Mouse (Mus musculus): Measurements from ENCODE around the gene Mettl13. TPM values are rescaled to one million over a fixed set of nuclear protein-coding genes. Genes with fewer than 3 reads are reported as not detected.

Mettl13 gene
- total RNA-seq, 2 experiments from 2014 or later = 4.6 to 4.9 TPM

DNA sequence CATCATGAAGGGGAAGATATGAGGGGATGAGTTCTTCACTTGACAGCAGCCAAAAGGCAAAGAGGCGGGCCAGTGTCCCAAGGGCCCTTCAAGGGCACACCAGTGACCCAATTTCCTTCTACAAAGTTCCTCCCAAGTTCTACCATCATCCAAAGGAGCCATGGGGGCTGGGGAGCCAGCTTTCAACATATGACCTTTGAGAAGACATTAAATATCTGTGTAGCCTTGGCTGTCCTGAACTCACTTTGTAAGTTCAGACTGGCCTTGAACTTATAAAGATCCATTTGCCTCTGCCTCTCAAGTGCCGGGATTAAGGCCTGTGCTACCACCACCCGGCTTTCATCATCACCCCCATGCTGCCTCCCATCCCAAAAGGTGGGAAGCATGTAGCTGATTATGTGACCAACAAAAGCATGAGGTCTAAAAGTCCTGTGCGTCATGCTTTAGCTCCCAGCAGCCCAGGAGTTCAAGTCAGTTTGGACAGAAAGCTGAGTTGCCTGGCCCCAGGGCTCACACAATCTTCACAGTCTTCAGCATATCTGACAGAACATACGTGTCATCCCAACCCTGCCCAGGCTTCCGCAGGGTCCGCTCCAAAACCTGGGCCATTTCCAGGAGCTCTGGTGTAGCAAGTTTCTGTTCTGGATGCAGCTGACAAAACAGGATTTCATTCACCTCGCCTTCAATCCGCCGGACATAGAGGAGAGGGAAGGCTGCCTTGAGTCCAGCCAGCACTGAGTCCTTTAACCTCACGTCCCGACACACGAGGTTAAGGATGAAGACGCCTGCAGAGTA is 14.4 kb downstream of the Mettl13 start:
- DNase-seq = no peak

- no peak for DNase-seq
Observed at GRCm38 (mm10) chr1:162532330-162532729, 16.0 kb downstream of the Mettl13 start.

- DNase-seq = no peak
Observed at GRCm38 (mm10) chr1:162531584-162531983, 16.8 kb downstream of the Mettl13 start.

DNA sequence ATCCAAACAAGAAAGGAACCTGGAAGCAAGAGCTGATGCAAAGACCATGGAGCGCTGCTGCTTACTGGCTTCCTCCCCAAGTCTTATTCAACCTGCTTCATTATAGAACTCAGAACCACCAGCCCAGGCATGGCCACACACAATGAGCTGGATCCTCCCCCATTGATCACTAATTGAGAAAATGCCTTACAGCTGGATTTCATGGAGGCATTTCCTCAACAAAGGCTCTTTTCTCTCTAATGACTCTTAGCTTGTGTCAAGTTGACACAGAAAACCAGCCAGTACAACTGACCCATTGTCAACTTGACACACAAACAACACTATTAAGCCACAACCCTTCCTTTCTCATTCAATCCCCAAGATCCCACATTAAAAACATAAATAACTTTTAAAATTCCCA is 17.7 kb downstream of the Mettl13 start:
- no peak for DNase-seq

DNA sequence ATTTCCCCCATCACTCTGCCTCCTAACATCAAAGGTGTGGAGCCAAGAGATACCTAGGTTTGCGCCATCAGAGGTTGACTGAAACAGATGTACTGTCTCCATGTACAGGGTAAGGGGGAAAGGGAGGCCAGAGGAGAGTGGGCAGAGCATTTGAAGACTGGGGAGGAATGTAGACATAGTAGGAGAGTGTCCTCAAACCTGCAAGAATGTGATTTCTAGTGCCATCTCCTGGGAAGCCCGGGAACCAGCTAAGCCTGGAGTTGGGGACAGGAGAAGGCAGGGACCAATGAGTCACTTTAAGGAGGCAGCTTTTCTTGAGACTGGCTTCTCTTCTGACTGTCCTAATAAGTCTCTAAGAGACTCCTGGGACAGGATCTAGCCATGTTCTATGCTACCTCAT is 18.7 kb downstream of the Mettl13 start:
- no peak for DNase-seq

DNA sequence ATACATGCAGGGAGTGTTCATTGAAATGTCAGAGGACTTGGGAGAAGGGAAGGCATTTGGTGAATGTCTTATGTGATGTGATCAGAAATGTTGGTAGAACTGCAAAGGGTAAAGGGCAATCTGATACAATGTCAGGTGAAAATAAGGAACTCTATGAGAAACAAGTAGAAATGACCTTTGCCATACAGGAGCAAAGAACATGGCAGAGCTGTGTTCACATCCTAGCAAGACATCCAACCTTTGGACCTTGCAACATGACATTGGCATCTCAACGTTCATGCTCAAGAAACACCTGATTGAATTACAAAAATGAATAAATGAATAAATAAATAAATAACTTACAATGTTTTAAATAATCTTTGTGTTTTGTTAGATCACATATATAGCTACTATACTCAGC is 33.2 kb downstream of the Mettl13 start:
- no peak for DNase-seq

- DNase-seq = peak in 1 of 2 experiments; percentile 11
Observed at GRCm38 (mm10) chr1:162510013-162510356, 38.4 kb downstream of the Mettl13 start.

- DNase-seq = peak; percentile 69 to 83
Observed at GRCm38 (mm10) chr1:162509329-162510012, 38.9 kb downstream of the Mettl13 start.

DNA sequence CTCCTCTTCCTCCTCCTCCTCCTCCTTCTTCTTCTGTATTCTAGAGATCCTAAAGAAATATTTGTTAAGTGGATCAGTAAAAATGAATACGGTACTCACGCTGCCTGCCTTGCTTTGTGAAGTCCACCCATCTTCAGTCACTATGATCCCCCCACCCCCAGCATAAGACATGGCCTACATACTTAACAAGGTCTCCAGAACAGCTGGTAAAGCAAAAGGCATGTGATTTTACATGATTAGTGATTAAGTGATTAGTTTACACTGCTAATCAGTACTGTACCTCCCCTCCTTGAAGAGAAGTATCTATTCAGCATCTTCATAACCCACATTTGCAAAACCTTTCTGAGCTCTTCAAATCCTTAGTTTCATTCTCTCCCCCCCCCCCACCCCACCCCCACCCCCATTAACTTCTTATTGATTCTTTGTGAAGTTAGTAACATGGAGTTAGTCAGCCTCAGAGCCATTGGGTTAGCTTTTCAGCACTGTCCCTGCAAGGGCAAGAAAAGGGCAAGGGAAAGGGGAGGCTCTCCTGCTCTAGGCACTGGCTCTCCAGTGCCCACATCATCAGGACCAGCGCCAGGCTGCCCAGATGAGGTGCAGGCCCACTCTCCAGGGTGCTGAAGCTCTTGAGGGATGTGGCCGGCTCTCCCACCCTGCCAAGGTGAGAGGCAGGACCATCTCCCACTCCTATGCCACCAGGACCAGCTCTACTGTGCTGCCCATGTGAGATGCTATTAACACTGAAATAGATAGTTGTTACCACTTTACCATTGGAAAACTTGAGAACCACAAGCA is 39.9 kb downstream of the Mettl13 start:
- peak in 1 of 2 experiments; percentile 6 for DNase-seq

GRCm38 (mm10) chr1:162506516-162506915 is 41.8 kb downstream of the Mettl13 start:
- no peak for DNase-seq

- no peak for DNase-seq
Observed at GRCm38 (mm10) chr1:162505649-162506048, 42.7 kb downstream of the Mettl13 start.

Other genes with a start within 250 kb of the Mettl13 start
- 1 to 10 TPM; 4.7 to 6.1 TPM for gene Dnm3, start 70.5 kb downstream of the Mettl13 start, total RNA-seq (2021)
- 10 to 100 TPM; 19.4 to 24.3 TPM for gene Vamp4, start 22.0 kb upstream of the Mettl13 start, total RNA-seq (2021)
- 1 to 10 TPM; 2.9 to 3.9 TPM for gene Myoc, start 90.6 kb upstream of the Mettl13 start, total RNA-seq (2021)
- not detected for gene Myocos, start 109.7 kb upstream of the Mettl13 start, total RNA-seq (2021)
- 10 to 100 TPM; 60.7 to 78.1 TPM for gene Prrc2c, start 192.0 kb upstream of the Mettl13 start, total RNA-seq (2021)